Mouse (Mus musculus): ENCODE measurements around the gene Sf1.

DNA sequence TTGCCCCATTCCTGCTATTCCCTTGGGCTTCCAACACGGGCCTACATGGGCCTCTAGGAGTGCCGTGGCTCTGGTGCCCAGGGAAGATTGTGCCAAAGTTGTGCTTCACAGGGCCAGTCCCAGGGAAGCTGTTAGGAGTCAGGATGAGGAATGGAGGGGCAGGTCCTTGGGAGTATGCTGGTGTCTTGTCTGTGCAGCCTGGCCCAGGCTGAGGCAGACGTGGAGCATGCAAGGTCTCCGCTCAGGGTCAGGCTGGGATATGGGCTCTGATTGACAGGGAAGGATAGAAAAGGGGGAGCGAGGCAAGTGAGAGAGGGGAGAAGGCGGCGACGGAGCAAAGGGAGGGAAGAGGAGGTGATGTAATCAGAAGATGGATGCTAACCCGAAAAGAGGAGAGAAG, 38.7 kb upstream of the Sf1 start:
- TF ChIP-seq ZNF384 (IDR thresholded peaks at IDR 0.05; ENCODE audit: low read depth, low read length) (no peak), HCFC1 (IDR thresholded peaks at IDR 0.05; ENCODE audit: borderline replicate concordance, insufficient read depth, low read length) (no peak), ZC3H11A (IDR thresholded peaks at IDR 0.05; ENCODE audit: borderline replicate concordance, low read depth, low read length) (no peak), CHD2 (IDR thresholded peaks at IDR 0.05; ENCODE audit: low read depth, low read length) (no peak)
